Mouse (Mus musculus): ENCODE data around the gene Aip.

Aip gene

GRCm38 (mm10) chr19:4125741-4126696 lies at the start of gene Aip:
Gene Aip (minus strand): TSS chr19:4125858.
- DNase-seq (ENCODE audit: low spot score), result peak; percentile 97

- no peak for DNase-seq (ENCODE audit: low spot score)
Observed at GRCm38 (mm10) chr19:4172925-4173324, 47.3 kb upstream of the Aip start.

- no peak for DNase-seq (ENCODE audit: low spot score)
Observed at GRCm38 (mm10) chr19:4171393-4172290, 46.0 kb upstream of the Aip start.

GRCm38 (mm10) chr19:4170723-4171392 lies 45.2 kb upstream of the Aip start:
- no peak for DNase-seq (ENCODE audit: low spot score)

- no peak for DNase-seq (ENCODE audit: low spot score)
Observed at GRCm38 (mm10) chr19:4169810-4170209, 44.2 kb upstream of the Aip start.

GRCm38 (mm10) chr19:4169378-4169784 lies 43.7 kb upstream of the Aip start:
- DNase-seq (ENCODE audit: low spot score), result peak; percentile 100

GRCm38 (mm10) chr19:4166678-4167476 lies 41.2 kb upstream of the Aip start:
- DNase-seq (ENCODE audit: low spot score), result no peak

- no peak for DNase-seq (ENCODE audit: low spot score)
Observed at GRCm38 (mm10) chr19:4164721-4165120, 39.1 kb upstream of the Aip start.

GRCm38 (mm10) chr19:4164100-4164499 lies 38.4 kb upstream of the Aip start:
- no peak for DNase-seq (ENCODE audit: low spot score)

GRCm38 (mm10) chr19:4163543-4163887 lies 37.9 kb upstream of the Aip start:
- DNase-seq (ENCODE audit: low spot score), result no peak

- peak; percentile 98 for DNase-seq (ENCODE audit: low spot score)
Observed at GRCm38 (mm10) chr19:4162646-4163542, 37.2 kb upstream of the Aip start, which contains the start of gene Rps6kb2. Gene Rps6kb2 (minus strand): TSS chr19:4163354.

- DNase-seq (ENCODE audit: low spot score), result no peak
Observed at GRCm38 (mm10) chr19:4159049-4159448, 33.4 kb upstream of the Aip start.

- no peak for DNase-seq (ENCODE audit: low spot score)
Observed at GRCm38 (mm10) chr19:4156771-4157170, 31.1 kb upstream of the Aip start.

- no peak for DNase-seq (ENCODE audit: low spot score)
Observed at GRCm38 (mm10) chr19:4156073-4156579, 30.5 kb upstream of the Aip start.

GRCm38 (mm10) chr19:4155223-4156072 lies 29.8 kb upstream of the Aip start:
- no peak for DNase-seq (ENCODE audit: low spot score)

- no peak for DNase-seq (ENCODE audit: low spot score)
Observed at GRCm38 (mm10) chr19:4154437-4155222, 29.0 kb upstream of the Aip start.

- no peak for DNase-seq (ENCODE audit: low spot score)
Observed at GRCm38 (mm10) chr19:4153232-4153654, 27.6 kb upstream of the Aip start, which contains the start of gene Ptprcap. Gene Ptprcap (plus strand): TSS chr19:4153604.

All from embryo, embryonic 10 days (tissue).